Mouse (Mus musculus) kidney, adult 2 months (tissue): Measurements from ENCODE around the gene Il17rc.

Source experiments
- CTCF ChIP-seq: fragments of 200-500 bp; conservative IDR thresholded peaks from 2 replicates; pipeline ENCODE4 v1.5.1; 2011; ENCODE audit warnings: low read depth, mild to moderate bottlenecking, control low read depth, low read length, moderate library complexity, mixed read lengths; ENCODE audit not compliant: insufficient read depth, insufficient read length
- POLR2A ChIP-seq: fragments of 200-500 bp; IDR thresholded peaks from one replicate; pipeline ENCODE4 v1.6.1; 2011; ENCODE audit warnings: low read depth, low read length, control low read depth

- TF ChIP-seq CTCF (no peak), POLR2A (no peak)
Observed at GRCm38 (mm10) chr6:113489410-113489809, 18.2 kb downstream of the Il17rc start.
